Mouse (Mus musculus): ENCODE results near the gene Sh3kbp1. TPM values are rescaled to one million over a fixed set of nuclear protein-coding genes. Genes with fewer than 3 reads are reported as not detected.

Sh3kbp1 gene
- polyA plus RNA-seq, 1 experiment from 2014 or later = 51.2 TPM

DNA sequence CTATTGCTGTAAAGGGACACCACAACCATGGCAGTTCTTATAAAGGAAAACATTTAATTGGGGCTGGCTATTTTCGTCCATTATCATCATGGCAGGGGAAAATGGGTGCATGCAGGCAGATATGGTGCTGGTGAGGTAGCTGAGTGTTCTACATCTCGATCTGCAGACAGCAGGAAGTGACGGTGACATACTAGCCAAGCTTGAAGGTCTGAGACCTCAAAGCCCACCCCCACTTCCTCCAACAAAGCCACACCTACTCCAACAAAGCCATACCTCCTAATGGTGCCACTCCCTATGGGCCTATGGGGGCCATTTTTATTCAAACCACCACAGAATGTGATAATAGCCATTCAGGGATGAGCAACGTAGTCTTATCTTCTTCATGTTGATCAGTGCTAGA lies 59.8 kb downstream of the Sh3kbp1 start:
- H3K4me2 ChIP-seq = no peak overlapping the region
- H3K4me1 ChIP-seq (replicated peaks) = no peaks in the 10 kb centered on the region
- H3K27ac ChIP-seq (replicated peaks) = no peak overlapping the region
- WGBS = 84% methylated on average over 4 of the region's 4 CpGs
- H3K27me3 ChIP-seq = no peaks in the 10 kb centered on the region
- H3K9me3 ChIP-seq = no peaks in the 10 kb centered on the region
- no peaks in the 10 kb centered on the region for H3K36me3 ChIP-seq
- no peak overlapping the region for H3K4me3 ChIP-seq
- no peak overlapping the region for H3K9ac ChIP-seq
- no peak for ATAC-seq (ENCODE audit: low FRiP score, low read depth)

DNA sequence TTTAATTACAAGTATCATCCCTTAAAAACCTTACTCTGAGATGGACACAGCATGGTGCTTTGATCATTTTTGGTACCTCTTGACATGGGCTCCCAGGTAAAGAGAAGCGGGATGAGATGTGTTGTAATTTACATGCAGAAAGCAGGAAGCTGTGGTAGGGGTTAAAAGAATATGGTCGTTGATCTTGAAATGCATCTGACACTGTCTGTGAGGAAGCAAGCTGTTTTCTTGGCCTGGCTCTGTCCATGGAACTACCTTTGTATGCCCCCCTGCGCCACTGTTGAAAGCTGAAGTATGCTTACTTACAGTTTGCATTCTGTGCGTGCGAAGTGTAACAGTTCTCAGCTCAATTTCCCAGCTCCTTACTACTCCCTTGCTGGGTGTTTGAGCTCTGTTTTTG lies 61.6 kb downstream of the Sh3kbp1 start:
- H3K27me3 ChIP-seq = no peaks in the 10 kb centered on the region
- no peaks in the 10 kb centered on the region for H3K9me3 ChIP-seq
- WGBS = 85% methylated on average over 5 of the region's 5 CpGs
- no peak overlapping the region for H3K4me2 ChIP-seq
- no peaks in the 10 kb centered on the region for H3K4me1 ChIP-seq (replicated peaks)
- no peak overlapping the region for H3K27ac ChIP-seq (replicated peaks)
- H3K9ac ChIP-seq = no peak overlapping the region
- H3K4me3 ChIP-seq = no peak overlapping the region
- H3K36me3 ChIP-seq = no peaks in the 10 kb centered on the region
- no peak for ATAC-seq (ENCODE audit: low FRiP score, low read depth)

DNA sequence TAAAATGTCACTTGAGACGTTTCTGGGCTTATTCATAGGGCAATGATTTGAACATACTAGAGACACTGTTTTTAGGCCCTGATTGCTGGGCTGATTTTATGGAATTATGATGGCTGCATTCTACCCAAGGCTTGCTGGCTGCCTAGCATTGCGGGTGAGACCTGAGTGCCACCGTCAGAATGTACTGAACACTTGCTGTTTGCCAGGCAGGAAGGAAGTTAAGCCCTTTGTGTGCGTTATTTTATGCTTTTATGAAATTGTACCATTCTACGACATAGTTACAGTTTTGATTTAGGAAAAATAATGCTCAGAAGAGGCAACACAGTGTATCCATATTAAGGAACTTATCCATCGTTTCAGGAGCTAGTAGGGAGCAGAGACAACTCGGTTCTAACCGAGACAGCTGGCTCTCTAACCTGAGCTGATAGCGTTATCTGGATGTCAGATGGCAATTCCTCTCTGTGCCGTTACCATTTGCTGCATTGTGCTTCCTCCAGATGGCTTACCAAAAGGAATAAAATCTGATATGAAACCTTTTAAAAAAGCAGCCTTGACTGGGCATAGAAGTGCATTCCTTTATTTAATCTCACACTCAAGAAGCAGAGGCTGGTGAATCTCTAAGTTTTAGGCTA lies 62.8 kb downstream of the Sh3kbp1 start:
- Histone ChIP-seq H3K27me3 (no peaks in the 10 kb centered on the region), H3K27ac (replicated peaks) (no peak overlapping the region), H3K4me2 (no peak overlapping the region), H3K36me3 (no peaks in the 10 kb centered on the region), H3K9ac (no peak overlapping the region), H3K9me3 (no peaks in the 10 kb centered on the region), H3K4me3 (no peak overlapping the region), H3K4me1 (replicated peaks) (no peaks in the 10 kb centered on the region)
- ATAC-seq (ENCODE audit: low FRiP score, low read depth) = no peak
- WGBS = 75% methylated on average over 10 of the region's 10 CpGs

- Histone ChIP-seq H3K36me3 (no peaks in the 10 kb centered on the region), H3K4me3 (no peak overlapping the region), H3K27ac (replicated peaks) (no peak overlapping the region), H3K9ac (no peak overlapping the region), H3K9me3 (no peaks in the 10 kb centered on the region), H3K4me2 (no peak overlapping the region), H3K4me1 (replicated peaks) (no peaks in the 10 kb centered on the region), H3K27me3 (no peaks in the 10 kb centered on the region)
- no peak for ATAC-seq (ENCODE audit: low FRiP score, low read depth)
- 94% methylated on average over 5 of the region's 5 CpGs for WGBS
Measured at GRCm38 (mm10) chrX:159693126-159693525, 66.1 kb downstream of the Sh3kbp1 start.

DNA sequence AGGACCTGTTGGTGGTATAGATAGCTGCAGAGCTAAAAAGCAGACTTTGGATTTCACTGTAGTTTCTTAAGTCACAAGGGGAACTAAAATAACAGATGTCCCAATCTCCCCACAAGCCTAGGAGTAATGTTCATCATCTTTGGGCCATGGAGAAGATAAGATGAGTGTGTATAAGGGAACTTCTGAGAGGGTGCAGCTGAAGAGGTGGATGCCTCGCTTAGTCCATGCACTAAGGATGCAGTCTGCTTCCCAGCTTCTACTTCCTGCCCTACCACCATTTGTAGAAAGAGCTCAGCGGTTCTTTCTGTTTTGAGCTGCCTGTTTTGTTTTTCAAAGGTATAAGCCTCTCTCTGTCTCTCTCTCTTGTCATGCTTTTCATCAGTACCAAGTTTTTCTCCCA lies 69.5 kb downstream of the Sh3kbp1 start:
- no peak overlapping the region for H3K4me3 ChIP-seq
- 0 out of 2 replicates have a peak, but pooled peaks cover 2% of the 10 kb centered on the region for H3K27me3 ChIP-seq
- H3K4me2 ChIP-seq = no peak overlapping the region
- H3K9ac ChIP-seq = no peak overlapping the region
- no peaks in the 10 kb centered on the region for H3K36me3 ChIP-seq
- no peaks in the 10 kb centered on the region for H3K4me1 ChIP-seq (replicated peaks)
- 19% methylated on average over 2 of the region's 2 CpGs for WGBS
- H3K27ac ChIP-seq (replicated peaks) = no peak overlapping the region
- ATAC-seq (ENCODE audit: low FRiP score, low read depth) = no peak
- no peaks in the 10 kb centered on the region for H3K9me3 ChIP-seq

GRCm38 (mm10) chrX:159697030-159697454 lies 70.0 kb downstream of the Sh3kbp1 start:
- Histone ChIP-seq H3K4me1 (replicated peaks) (no peaks in the 10 kb centered on the region), H3K9ac (no peak overlapping the region), H3K27ac (replicated peaks) (no peak overlapping the region), H3K4me3 (no peak overlapping the region), H3K4me2 (no peak overlapping the region), H3K27me3 (0 out of 2 replicates have a peak, but pooled peaks cover 2% of the 10 kb centered on the region), H3K36me3 (no peaks in the 10 kb centered on the region), H3K9me3 (no peaks in the 10 kb centered on the region)
- ATAC-seq (ENCODE audit: low FRiP score, low read depth) = no peak
- WGBS = 39% methylated on average over 2 of the region's 4 CpGs

GRCm38 (mm10) chrX:159702850-159703249 lies 75.8 kb downstream of the Sh3kbp1 start:
- H3K4me3 ChIP-seq = no peak overlapping the region
- no peaks in the 10 kb centered on the region for H3K9me3 ChIP-seq
- no peaks in the 10 kb centered on the region for H3K36me3 ChIP-seq
- no peaks in the 10 kb centered on the region; the same call in 1 of the 2 replicates for H3K4me1 ChIP-seq (replicated peaks)
- 0 out of 2 replicates have a peak, but pooled peaks cover 2% of the 10 kb centered on the region for H3K27me3 ChIP-seq
- H3K27ac ChIP-seq (replicated peaks) = no peak overlapping the region
- no peak overlapping the region for H3K9ac ChIP-seq
- no peak for ATAC-seq (ENCODE audit: low FRiP score, low read depth)
- no peak overlapping the region for H3K4me2 ChIP-seq
- WGBS = 93% methylated on average over 2 of the region's 2 CpGs

DNA sequence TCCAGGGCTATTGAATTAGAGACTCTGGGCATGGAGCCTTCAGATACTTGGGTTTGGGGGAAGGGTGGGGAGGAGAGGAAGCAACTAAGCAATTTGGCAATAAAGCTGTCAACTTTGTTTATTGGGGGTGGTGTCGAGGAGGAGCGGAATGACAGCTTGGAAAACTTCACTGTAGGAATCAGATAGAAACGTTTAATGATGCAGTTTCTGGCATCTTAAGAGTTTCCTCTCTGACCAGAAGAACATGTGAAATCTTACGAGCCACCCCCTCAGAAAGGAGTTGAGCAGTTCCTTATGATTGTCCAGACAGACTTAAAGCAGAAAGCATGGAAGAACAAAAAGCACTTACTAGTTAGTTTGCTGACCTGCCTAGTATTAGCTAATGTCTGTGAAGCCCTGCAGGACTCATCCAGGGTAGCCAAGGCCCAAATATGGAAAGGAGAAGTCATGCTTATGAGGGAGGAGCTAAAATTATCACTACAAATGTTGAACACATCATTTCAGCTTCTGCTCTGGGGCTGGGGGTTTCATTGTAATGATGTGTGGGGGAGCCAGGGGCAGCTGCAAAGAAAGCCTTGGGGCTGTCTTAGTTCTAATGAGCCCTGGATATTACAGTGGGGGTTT lies 77.4 kb downstream of the Sh3kbp1 start:
- 0 out of 2 replicates have a peak, but pooled peaks cover 2% of the 10 kb centered on the region for H3K27me3 ChIP-seq

DNA sequence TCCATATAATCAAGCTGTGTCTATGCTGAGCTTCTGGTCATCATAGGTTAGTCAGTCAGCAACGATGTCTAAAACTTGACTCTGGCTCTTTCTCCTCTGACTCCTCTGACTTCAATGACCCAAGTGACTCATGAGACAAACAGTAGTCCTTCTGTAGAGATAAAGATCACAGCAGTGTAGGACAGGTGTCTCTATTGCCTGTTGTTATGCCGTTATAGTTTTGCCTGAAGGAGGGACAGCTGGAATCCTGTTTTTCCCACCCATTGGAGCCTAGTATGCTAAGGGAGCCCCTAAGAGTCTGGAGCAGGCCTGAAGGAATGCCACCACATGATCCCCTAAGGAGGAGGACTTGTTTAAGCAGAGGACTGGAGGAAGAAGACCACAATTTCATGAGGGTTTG lies 78.3 kb downstream of the Sh3kbp1 start:
- H3K4me2 ChIP-seq = no peak overlapping the region
- ATAC-seq (ENCODE audit: low FRiP score, low read depth) = no peak
- no peak overlapping the region for H3K4me3 ChIP-seq
- no peaks in the 10 kb centered on the region for H3K9me3 ChIP-seq
- H3K36me3 ChIP-seq = no peaks in the 10 kb centered on the region
- H3K27ac ChIP-seq (replicated peaks) = no peak overlapping the region
- H3K27me3 ChIP-seq = 0 out of 2 replicates have a peak, but pooled peaks cover 2% of the 10 kb centered on the region
- WGBS = 79% methylated on average over 2 of the region's 2 CpGs
- H3K9ac ChIP-seq = no peak overlapping the region
- H3K4me1 ChIP-seq (replicated peaks) = peaks cover 12% of the 10 kb centered on the region

More for the DNA sequence above, 77.4 kb downstream of the Sh3kbp1 start:
- Histone ChIP-seq H3K4me1 (replicated peaks) (peaks cover 12% of the 10 kb centered on the region), H3K36me3 (no peaks in the 10 kb centered on the region), H3K27ac (replicated peaks) (no peak overlapping the region), H3K9ac (no peak overlapping the region), H3K4me2 (no peak overlapping the region), H3K9me3 (no peaks in the 10 kb centered on the region), H3K4me3 (no peak overlapping the region)
- 74% methylated on average over 4 of the region's 4 CpGs for WGBS
- ATAC-seq (ENCODE audit: low FRiP score, low read depth) = no peak

- H3K9ac ChIP-seq = no peak overlapping the region
- no peak overlapping the region for H3K4me2 ChIP-seq
- no peaks in the 10 kb centered on the region for H3K36me3 ChIP-seq
- H3K9me3 ChIP-seq = no peaks in the 10 kb centered on the region
- WGBS = 28% methylated on average over 8 of the region's 8 CpGs
- 0 out of 2 replicates have a peak overlapping the region, but pooled peaks have one; percentile 20 for H3K27ac ChIP-seq (replicated peaks)
- no peak overlapping the region for H3K4me3 ChIP-seq
- H3K27me3 ChIP-seq = 0 out of 2 replicates have a peak, but pooled peaks cover 4% of the 10 kb centered on the region
- peaks cover 12% of the 10 kb centered on the region for H3K4me1 ChIP-seq (replicated peaks)
- ATAC-seq (ENCODE audit: low FRiP score, low read depth) = no peak
Measured at GRCm38 (mm10) chrX:159708076-159708830, 81.2 kb downstream of the Sh3kbp1 start.

DNA sequence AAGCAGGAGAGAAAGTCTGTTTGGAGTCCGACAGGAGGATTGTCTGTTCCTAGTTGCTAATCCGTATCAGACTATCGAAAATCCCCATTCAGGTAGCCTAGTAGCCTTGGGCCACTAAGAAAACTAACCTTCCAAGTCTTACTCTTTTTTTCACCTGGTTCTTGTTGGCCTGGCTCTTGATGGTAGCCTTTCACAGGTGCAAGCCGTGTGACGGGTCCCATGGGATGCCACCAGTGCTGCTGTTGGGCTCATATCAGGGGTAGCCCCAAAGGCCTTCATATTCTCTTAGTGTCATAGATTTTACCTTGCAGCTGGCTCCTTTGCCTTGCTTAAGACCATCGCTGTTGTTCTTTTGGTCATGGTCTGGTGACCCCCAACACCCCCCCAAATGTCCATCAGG lies 82.2 kb downstream of the Sh3kbp1 start:
- ATAC-seq (ENCODE audit: low FRiP score, low read depth) = no peak
- WGBS = 93% methylated on average over 6 of the region's 6 CpGs
- Histone ChIP-seq H3K4me2 (no peak overlapping the region), H3K9me3 (no peaks in the 10 kb centered on the region), H3K36me3 (no peaks in the 10 kb centered on the region), H3K4me1 (replicated peaks) (peaks cover 12% of the 10 kb centered on the region), H3K9ac (no peak overlapping the region), H3K4me3 (no peak overlapping the region), H3K27ac (replicated peaks) (no peak overlapping the region), H3K27me3 (0 out of 2 replicates have a peak, but pooled peaks cover 5% of the 10 kb centered on the region)
